Mouse (Mus musculus): ENCODE data around the gene Mrpl35.

The Mrpl35 gene

DNA sequence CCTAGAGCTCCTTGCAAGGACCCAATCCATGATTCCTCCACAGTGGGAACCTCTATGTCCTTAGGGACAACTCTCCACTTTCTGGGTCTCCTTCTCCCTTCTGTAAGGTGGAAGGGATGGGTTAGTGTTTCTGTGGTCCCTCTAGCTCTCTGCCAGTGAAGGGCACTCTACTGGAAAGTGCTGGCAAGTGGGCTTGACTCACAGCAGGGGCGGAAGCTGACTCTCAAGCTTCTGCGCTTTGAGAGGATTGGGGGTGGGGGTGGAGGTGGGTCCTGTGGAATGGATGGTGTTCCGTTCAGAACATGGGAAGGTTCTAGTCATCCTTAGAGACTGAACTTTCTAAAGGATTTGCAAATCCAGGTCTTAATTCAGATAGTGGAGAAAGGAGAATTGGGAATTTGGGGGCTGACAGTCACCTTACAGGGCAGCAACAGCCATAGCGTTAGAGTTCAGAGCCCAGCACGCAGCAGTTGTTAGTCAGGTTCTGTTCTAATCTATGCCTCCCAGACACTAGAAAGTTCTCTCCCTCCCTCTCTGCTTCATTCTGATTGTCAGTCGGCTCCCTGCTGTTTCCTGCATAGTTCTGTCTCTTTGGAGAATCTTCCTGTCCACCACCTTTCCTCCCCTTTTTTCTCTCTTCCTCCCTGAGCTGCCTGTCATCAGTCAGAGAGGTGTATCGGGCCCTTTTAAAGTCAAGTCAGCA, 25.6 kb downstream of the Mrpl35 start:
- DNase-seq (ENCODE audit: low read depth, low spot score) = no peak

DNA sequence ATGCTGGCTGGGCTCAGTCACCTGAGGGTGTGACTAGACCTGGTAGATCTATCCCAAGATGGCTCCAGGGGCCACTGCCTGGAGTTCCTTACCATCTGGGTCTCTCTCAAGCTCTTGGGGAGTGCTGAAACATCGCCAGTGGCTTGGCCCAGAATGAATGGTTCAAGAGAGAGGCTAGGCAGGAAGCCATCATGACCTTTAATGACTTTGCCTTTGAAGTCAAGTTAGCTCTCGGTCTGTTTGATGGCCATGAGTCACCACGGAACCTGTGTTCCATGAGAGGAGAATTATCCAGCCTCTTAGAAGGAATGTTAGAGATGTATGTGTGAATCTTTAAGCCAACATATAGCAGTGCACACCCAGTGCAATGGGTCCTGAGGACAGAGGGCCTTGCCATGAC, 27.4 kb downstream of the Mrpl35 start:
- no peak for DNase-seq (ENCODE audit: low read depth, low spot score)

- DNase-seq (ENCODE audit: low read depth, low spot score) = no peak
These were observed 35.0 kb downstream of the Mrpl35 start for GRCm38 (mm10) chr6:71791771-71792170.

DNA sequence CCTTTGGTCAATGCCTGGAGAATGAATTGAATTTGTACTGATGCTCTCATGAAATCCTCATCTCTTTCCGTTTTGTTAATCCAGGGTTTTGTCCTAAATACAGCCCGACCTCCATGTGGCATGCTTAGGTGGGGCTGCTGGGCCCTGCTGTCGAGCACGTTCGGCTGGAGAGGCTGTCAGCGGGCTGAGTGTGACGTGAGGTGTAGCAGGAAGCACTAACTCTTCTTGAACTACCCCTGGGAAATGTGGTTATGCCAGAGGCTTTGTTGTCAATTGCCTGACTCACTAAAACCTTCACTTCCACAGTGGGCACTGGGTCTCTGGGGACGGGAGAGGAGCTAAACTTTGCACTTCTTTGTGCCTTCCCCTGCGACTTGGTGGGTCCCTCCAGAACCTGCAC, 38.4 kb downstream of the Mrpl35 start:
- no peak for DNase-seq (ENCODE audit: low read depth, low spot score)

- no peak for DNase-seq (ENCODE audit: low read depth, low spot score)
These were observed 43.6 kb downstream of the Mrpl35 start for GRCm38 (mm10) chr6:71783165-71783564.

- no peak for DNase-seq (ENCODE audit: low read depth, low spot score)
These were observed 46.3 kb downstream of the Mrpl35 start for GRCm38 (mm10) chr6:71780431-71780830.

GRCm38 (mm10) chr6:71779831-71780230, 46.9 kb downstream of the Mrpl35 start:
- no peak for DNase-seq (ENCODE audit: low read depth, low spot score)

- DNase-seq (ENCODE audit: low read depth, low spot score) = no peak
These were observed 48.8 kb downstream of the Mrpl35 start for GRCm38 (mm10) chr6:71778016-71778415.

- DNase-seq (ENCODE audit: low read depth, low spot score) = no peak
These were observed 54.0 kb downstream of the Mrpl35 start for GRCm38 (mm10) chr6:71772636-71773208.

- DNase-seq (ENCODE audit: low read depth, low spot score) = peak; percentile 93
These were observed 54.6 kb downstream of the Mrpl35 start for GRCm38 (mm10) chr6:71772156-71772555.

DNA sequence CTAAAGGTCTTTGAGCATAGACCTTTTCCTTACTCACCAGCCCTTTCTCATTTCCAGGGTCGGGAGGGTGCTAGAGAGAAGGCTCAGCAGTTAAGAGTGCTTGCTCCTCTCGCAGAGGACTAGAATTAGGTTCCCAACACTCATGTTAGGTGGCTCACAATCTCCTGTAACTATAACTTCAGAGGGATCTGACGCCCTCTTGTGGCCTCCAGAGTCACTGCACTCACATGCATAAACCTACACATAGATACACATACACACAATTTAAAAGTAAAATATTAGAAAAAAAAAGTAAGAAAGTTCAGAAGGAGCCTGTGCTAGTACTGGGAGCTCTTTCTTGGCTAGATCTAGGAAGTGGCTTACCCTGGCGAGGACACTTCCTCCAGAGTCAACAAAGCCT, 55.5 kb downstream of the Mrpl35 start:
- no peak for DNase-seq (ENCODE audit: low read depth, low spot score)

GRCm38 (mm10) chr6:71770856-71771255, 55.9 kb downstream of the Mrpl35 start:
- DNase-seq (ENCODE audit: low read depth, low spot score) = no peak

DNA sequence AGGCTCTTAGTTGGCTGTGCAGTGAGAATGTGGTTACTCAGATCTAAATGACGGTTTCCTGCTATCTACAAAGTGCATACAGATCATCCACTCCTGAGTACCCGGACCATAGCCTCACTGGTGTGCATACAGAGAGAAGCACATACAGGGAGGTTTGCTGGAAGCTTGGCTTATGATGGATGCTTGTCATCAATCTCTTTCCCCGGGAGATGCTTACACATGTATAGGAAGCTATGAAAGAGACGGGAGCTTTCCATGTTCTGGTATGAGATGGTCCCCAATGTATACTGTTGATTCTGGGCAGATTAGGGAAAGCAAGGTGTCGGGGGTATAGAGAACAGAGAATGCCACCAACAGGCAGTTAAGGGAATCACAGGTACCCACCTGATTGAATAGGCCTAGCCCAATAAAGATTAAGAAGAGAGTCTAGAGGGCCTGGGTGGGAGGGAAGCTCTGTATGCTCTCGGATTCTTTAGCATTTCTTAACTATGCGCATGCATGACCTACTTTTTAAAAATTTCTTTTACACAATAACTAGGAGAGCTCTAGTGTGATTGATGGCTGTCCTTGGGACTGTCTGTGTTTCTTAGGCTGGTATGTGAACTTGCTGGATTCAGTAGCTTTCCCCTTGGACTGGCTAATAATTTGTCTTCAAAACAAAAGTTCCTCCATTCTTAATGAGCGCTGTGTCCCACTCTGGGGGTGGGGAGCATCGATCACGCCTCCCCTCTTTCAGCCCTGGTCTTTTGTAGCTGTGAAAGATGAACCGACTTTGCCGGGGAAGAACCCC, 56.7 kb downstream of the Mrpl35 start:
- DNase-seq (ENCODE audit: low read depth, low spot score) = no peak

GRCm38 (mm10) chr6:71767761-71768160, 59.0 kb downstream of the Mrpl35 start:
- no peak for DNase-seq (ENCODE audit: low read depth, low spot score)

All from telencephalon, adult 2 months (tissue).